Mouse (Mus musculus): Measurements from ENCODE around the gene Sgsm3. TPM values are rescaled to one million over a fixed set of nuclear protein-coding genes. Genes with fewer than 3 reads are reported as not detected.

Gene Sgsm3
- total RNA-seq, 2 experiments from 2014 or later = 72.8 to 73.7 TPM

DNA sequence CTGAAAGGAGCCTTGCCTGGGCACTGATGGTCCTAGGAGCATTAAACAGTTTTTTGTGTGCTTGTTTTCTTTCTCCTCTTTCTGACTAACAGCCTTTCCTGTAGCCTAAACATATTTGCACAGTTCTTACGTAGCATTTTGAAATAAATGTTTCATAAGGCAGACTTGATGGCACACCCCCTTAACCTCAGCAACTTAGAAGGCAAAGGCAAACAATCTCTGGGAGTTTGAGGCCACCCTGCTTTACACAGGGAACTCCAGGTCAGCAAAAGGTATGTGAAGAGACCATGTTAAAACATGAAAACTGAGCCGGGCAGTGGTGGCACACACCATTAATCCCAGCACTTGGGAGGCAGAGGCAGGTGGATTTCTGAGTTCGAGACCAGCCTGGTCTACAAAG lies 1.9 kb upstream of the Sgsm3 start:
- DNase-seq (ENCODE audit: extremely low spot score in 1 of 2, low spot score in 1 of 2) = no peak

- DNase-seq (ENCODE audit: extremely low spot score in 1 of 2, low spot score in 1 of 2) = no peak
Observed at GRCm38 (mm10) chr15:80979611-80980010, 2.0 kb downstream of the Sgsm3 start.

DNA sequence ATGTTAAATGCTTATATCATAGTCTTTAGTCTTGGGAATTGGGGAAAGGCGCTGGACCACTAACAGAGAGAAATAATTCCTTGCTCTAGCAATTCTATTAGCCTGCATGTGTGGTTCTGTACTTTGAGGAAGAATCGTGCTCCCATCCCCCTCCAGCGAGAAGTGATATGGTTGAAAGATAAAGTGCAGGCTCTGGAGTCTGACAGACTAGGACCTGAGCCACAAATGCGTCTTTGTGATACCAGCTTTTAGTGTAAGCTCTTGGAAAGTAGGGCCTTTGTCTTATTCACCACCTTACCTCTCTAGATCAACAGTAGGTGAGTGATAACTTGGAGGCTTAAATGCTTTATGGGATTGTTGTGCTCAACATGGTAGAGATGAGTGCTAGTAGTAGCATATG lies 3.6 kb downstream of the Sgsm3 start:
- no peak for DNase-seq (ENCODE audit: extremely low spot score in 1 of 2, low spot score in 1 of 2)

DNA sequence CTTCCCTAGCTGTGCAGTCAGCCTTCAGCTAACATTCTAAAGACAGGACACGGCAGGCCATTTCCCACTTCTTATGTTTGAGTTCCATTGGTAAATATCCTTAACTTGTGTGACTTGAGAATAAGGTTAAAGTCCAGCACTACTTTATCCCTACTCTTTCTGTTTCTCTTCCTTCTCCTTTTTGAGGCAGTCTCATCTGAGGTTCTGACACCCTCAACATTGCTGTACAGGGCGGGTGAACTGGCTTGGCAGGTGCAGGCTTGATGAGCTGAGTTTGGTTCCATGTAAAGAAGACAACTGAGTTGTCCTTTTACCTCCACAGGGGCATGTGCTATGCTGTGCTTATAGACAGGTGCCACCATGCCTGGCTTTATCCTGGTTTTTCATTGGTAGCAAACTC lies 5.7 kb downstream of the Sgsm3 start:
- no peak for DNase-seq (ENCODE audit: extremely low spot score in 1 of 2, low spot score in 1 of 2)

DNA sequence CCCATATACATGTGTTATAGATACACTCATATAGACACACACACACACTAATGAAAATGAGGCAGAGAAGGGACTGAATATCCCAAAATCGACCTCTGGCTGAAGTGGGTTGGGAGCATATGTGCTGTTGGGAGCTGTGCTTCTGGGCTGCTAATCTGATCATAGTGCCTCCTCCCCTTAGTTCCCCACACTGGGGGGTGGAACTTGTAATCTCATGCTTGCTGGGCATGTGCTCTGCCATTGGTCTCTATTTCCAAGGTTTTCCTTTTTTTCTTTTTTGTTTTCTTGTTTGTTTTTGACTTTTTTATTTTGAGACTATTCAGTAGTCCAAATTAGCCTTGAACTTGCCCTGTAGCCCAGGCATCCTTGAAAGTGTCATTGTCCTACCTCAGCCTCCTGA lies 10.8 kb downstream of the Sgsm3 start:
- no peak for DNase-seq (ENCODE audit: extremely low spot score in 1 of 2, low spot score in 1 of 2)

DNA sequence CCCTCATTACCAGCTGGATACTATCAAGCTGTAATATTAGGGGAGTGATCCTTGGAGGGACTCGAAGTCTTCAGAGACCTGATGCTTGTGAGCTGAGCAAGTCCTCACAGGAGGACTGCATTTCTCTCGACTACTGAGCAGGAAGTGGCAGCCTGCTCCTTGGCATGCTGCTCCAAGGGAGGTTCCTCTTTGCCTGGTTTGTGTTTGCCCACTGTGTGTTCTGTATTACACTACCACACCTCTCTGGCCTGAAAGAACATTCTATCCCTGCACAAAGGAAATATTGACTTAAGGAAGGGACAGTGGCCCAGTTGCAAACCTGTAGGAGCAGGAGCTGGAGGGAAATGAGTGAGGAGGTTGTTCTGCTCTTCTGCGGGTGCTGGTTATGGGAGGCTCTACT lies 12.1 kb downstream of the Sgsm3 start:
- DNase-seq (ENCODE audit: extremely low spot score in 1 of 2, low spot score in 1 of 2) = no peak

GRCm38 (mm10) chr15:80994959-80995358 lies 17.4 kb downstream of the Sgsm3 start:
- no peak for DNase-seq (ENCODE audit: extremely low spot score in 1 of 2, low spot score in 1 of 2)

DNA sequence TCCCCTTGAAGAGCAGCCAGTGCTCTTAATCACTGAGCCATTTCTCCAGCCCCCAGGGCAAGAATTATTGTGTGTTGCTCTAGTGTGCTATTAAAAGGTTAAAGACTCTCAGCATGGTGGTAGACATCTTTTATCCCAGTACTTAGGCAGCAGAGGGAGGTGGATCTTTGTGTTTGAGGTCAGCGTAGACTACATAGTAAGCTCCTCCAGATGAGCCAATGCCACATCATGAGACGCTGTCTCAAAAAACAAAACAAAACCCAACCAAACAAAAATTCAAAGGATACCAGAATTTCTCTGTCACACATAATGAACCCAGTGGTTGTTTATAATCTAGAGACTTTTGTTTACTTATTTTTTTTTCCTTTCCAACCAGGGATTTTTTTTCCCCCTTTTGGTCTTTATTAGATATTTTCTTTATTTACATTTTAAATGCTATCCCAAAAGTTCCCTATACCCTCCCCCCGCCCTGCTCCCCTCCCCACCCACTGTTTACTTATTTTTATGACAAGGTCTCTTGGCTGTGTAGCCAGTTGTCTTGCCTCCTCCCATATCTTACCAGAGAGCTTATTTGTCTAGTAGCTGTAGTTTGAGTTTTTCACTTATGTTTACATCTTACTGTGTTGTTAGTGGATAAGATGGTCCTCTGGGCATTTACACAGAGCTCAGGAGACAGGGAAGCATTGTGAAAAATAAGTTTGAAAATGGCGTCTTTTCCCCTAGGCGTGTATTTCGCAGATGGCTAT lies 18.7 kb downstream of the Sgsm3 start:
- DNase-seq (ENCODE audit: extremely low spot score in 1 of 2, low spot score in 1 of 2) = no peak

- no peak for DNase-seq (ENCODE audit: extremely low spot score in 1 of 2, low spot score in 1 of 2)
Observed at GRCm38 (mm10) chr15:80997077-80997476, 19.5 kb downstream of the Sgsm3 start.

DNA sequence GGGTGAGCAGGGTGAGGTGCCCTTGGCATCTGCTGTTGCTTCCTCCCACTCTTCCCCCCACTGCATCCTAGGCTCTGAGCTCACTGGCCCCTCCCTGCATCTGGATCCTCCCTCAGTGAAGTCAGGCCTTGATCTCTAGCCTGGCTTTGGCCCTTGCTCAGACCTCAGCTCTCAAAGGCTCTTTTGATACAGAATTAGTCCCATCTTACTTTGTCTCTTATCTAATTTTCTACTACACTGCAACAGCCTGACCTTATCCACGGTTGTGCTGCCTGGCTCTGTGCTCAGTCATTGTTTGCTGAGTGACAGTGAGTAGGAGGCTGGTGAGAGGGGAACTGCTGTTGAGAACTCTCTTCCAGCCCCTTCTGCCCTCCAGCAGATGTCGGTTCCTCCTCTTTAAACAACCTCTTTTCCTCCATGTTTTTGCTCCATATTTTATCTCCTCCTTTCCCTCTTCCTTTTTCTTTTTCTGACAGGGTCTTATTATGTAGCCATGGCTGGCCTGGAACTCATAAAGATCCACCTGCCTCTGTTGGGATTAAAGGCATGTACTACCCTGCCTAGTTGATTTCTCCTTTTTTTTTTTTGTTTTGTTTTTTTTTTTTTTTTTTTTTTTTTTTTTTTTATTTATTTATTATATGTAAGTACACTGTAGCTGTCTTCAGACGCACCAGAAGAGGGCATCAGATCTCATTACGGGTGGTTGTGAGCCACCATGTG lies 23.0 kb downstream of the Sgsm3 start:
- no peak for DNase-seq (ENCODE audit: extremely low spot score in 1 of 2, low spot score in 1 of 2)

DNA sequence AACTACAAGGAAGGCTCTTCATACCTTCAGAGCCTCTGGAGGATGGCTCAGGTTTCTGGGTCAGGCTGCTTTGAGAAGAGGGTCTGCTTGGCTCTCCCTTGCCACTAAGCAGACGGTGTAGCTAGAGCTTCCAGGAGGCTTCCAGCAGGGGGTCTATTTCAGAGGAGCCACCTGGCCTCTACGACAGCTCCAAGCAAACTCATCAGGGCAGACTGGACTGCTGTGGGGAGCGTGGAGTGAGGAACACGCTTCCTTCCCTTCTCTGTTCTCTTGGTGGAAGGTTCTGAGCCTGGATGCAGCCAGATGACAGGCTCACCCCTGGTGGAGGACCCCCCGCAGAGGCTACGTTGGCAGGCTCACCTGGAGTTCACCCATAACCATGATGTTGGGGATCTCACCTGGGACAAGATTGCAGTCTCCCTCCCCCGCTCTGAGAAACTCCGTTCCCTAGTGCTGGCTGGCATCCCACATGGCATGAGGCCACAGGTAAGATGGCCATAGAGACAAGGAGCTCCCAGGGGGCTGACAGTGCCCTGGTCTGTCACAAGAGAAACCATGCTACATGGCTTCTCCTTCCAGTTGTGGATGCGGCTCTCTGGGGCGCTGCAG lies 28.7 kb downstream of the Sgsm3 start:
- no peak for DNase-seq (ENCODE audit: extremely low spot score in 1 of 2, low spot score in 1 of 2)

- no peak for DNase-seq (ENCODE audit: extremely low spot score in 1 of 2, low spot score in 1 of 2)
Observed at GRCm38 (mm10) chr15:81007339-81007738, 29.8 kb downstream of the Sgsm3 start.

DNA sequence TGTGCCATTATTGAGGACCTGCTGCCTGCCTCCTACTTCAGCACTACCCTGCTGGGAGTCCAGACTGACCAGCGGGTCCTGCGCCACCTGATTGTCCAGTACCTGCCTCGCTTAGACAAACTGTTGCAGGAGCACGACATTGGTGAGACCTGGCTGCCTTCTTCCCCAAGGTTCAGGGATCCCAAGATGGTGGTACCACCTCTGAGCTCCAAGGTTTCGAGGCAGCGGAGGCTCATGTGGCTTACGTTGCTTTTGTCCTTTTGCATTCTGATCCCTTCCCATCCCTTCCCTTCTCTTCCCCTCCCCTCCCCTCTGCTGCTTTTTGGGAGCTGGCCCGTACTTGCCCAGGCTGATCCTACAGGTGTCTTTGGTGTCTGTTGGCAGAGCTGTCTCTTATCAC lies 30.3 kb downstream of the Sgsm3 start:
- no peak for DNase-seq (ENCODE audit: extremely low spot score in 1 of 2, low spot score in 1 of 2)

GRCm38 (mm10) chr15:81008689-81009123 lies 31.1 kb downstream of the Sgsm3 start:
- DNase-seq (ENCODE audit: extremely low spot score in 1 of 2, low spot score in 1 of 2) = peak in 1 of 2 experiments; percentile 46

GRCm38 (mm10) chr15:81010114-81010513 lies 32.5 kb downstream of the Sgsm3 start:
- DNase-seq (ENCODE audit: extremely low spot score in 1 of 2, low spot score in 1 of 2) = no peak

- DNase-seq (ENCODE audit: extremely low spot score in 1 of 2, low spot score in 1 of 2) = no peak
Observed at GRCm38 (mm10) chr15:81011523-81011922, 34.0 kb downstream of the Sgsm3 start.

DNA sequence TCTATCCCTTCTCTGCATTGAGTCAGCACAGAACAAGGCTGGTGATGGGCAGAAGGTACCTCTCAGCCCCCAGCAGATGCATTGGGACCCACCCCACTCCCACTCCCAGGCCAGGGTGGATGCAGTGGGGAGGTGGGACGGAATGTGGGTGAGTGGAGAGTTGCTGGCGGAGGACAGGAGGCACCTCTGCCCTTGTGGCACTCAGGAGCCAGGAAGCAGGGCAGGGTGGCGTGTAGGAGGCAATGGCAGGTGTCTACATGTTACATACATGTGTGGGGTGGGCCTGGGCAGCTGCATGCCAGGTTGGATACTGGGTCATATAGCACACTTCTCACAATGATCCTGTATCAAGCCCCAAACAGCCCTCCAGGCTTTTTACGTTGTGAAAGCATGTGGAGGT lies 34.8 kb downstream of the Sgsm3 start:
- no peak for DNase-seq (ENCODE audit: extremely low spot score in 1 of 2, low spot score in 1 of 2)

DNA sequence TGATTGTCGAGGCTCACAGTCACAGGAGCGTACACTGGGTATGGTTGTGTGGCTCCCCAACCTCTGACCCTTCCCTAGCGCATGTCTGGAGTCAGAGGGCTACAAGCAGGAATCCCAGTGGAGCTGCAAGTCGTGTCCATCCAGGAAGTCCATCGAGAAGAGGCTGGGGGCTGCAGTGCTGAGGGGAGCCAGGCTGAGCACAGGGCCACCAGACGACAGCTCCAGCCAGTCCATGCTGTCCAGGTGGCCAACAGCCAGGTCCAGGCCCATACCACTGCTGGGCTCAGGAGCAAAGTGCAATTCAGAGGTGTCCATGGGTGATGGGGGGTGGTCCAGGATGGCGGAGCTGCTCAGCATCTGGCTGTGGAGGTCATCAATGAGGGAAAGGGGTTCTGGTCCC lies 35.6 kb downstream of the Sgsm3 start:
- DNase-seq (ENCODE audit: extremely low spot score in 1 of 2, low spot score in 1 of 2) = no peak

DNA sequence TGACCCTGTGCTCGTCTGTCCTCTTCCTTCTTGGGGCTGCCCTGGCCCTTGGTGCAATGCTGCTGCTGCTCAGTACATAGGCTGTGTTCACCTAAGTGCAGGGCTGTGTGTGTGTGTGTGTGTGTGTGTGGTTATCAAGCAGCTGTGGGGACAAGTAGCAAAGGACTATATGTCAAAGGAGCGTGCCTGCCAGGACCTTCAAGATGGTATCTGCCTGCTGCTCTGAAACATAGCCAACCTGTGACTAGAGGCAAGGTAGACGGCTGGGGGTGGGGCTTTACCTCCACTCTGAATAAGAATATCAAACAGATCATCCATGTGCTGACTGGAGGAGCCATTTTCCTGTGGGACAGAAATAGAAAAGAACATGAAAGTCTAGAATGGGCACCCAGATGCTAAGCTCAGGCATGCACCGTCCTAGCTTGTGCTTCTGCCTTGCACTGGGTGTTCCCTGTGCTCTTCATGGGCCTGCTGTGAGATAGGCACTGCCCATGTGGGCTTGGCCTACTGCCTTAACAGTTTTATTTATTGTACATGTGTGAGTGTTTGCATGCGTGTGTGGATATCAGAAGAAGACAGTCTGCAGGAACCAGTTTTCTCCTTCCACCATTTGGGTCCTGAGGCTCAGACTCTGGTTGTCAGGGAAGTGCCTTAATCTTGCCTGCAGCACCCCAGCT lies 37.6 kb downstream of the Sgsm3 start:
- DNase-seq (ENCODE audit: extremely low spot score in 1 of 2, low spot score in 1 of 2) = no peak

DNA sequence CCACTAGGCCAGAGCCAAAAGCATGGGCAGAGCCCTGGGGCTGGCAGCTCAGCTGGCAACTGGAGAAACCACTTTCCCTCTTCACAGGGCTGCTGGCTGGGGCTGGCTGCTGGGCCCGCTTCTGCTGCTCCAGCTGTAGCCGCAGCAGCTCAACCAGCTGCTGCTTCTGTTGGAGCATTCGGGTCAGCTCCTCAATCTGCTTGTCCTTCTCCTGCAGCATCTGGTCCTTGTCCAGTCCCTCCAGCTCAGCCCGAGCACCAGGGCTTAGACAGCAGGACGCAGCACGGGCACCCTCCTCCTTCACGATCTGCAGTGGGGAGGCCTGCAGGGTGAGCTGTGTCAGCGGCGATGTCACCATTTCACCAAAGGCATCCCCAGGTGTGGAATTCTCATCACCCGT lies 38.9 kb downstream of the Sgsm3 start:
- DNase-seq (ENCODE audit: extremely low spot score in 1 of 2, low spot score in 1 of 2) = no peak

- no peak for DNase-seq (ENCODE audit: extremely low spot score in 1 of 2, low spot score in 1 of 2)
Observed at GRCm38 (mm10) chr15:81017308-81017707, 39.7 kb downstream of the Sgsm3 start.

All from layer of hippocampus, postnatal 25 days (tissue).